Mouse (Mus musculus) testis, adult 2 months (tissue): Measurements from ENCODE around the gene Mmd.

ENCODE experiments used
- CTCF ChIP-seq: fragments of 200-500 bp; IDR thresholded peaks from 2 replicates; pipeline ENCODE4 v1.5.1; 2012; ENCODE audit warnings: low read depth, mild to moderate bottlenecking, inconsistent platforms, low read length, moderate library complexity; ENCODE audit not compliant: control insufficient read depth, insufficient read depth, insufficient replicate concordance
- POLR2A ChIP-seq: fragments of 200-500 bp; IDR thresholded peaks from 2 replicates; pipeline ENCODE4 v1.6.1; 2012; ENCODE audit warnings: low read depth, mild to moderate bottlenecking, inconsistent platforms, low read length, moderate library complexity; ENCODE audit not compliant: control insufficient read depth

DNA sequence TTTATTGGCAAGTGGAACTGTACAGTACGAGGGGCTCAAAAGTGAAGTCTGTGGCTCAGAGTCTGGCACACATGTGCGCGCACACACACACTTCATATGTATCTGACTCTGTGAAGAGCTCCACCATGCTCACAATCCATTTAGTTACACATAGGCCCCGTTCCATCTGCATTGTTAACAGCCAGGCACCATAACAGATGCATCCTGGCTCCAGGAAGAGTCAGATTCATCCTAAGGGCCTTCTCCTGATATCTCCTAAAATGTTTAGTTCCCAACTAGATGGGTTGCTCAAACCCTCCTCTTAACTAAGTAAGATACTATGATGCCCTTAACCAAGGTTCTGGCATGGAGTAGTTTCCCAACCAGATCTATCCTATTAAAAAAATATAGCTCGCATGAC is 76.9 kb downstream of the Mmd start:
- TF ChIP-seq CTCF (no peak), POLR2A (no peak)
